Mouse (Mus musculus) ES-Bruce4 (cell line): ENCODE measurements around the gene Sema3g. TPM values are rescaled to one million over a fixed set of nuclear protein-coding genes. Genes with fewer than 3 reads are reported as not detected.

Experiments used
- H3K27ac ChIP-seq: 2 replicates; pipeline ENCODE4 v1.5.1; 2012; ENCODE audit warnings: low read length, inconsistent platforms; ENCODE audit not compliant: insufficient read depth
- H3K27me3 ChIP-seq: 2 replicates; pipeline ENCODE4 v1.6.1; 2012; ENCODE audit warnings: mild to moderate bottlenecking, low read length, inconsistent platforms; ENCODE audit not compliant: control insufficient read depth, poor library complexity, insufficient read depth, severe bottlenecking
- H3K36me3 ChIP-seq: 2 replicates; pipeline ENCODE4 v1.6.1; 2012; ENCODE audit warnings: inconsistent platforms, mild to moderate bottlenecking, low read length, moderate library complexity; ENCODE audit not compliant: control insufficient read depth, poor library complexity, insufficient read depth, severe bottlenecking
- H3K4me1 ChIP-seq: one replicate; pipeline ENCODE4 v1.8.1; 2011; ENCODE audit warnings: low read length; ENCODE audit not compliant: control insufficient read depth, insufficient read depth
- H3K4me3 ChIP-seq: 2 replicates; pipeline ENCODE4 v1.5.1; 2011; ENCODE audit warnings: low read depth, mild to moderate bottlenecking, low read length
- H3K9ac ChIP-seq: 2 replicates; pipeline ENCODE4 v1.6.1; 2012; ENCODE audit warnings: low read depth, mild to moderate bottlenecking, inconsistent platforms; ENCODE audit not compliant: poor library complexity, severe bottlenecking
- H3K9me3 ChIP-seq: replicated peaks from 2 replicates; pipeline ENCODE4 v1.6.1; 2012; ENCODE audit warnings: mild to moderate bottlenecking, low read length, inconsistent platforms; ENCODE audit not compliant: control insufficient read depth, poor library complexity, insufficient read depth, severe bottlenecking
- CTCF ChIP-seq: IDR thresholded peaks from one replicate; pipeline ENCODE4 v1.8.1; 2011; ENCODE audit warnings: low read depth, low read length
- EP300 ChIP-seq: IDR thresholded peaks from 2 replicates; pipeline ENCODE4 v1.6.1; 2011; ENCODE audit warnings: low read depth, low read length; ENCODE audit not compliant: insufficient read depth
- POLR2A ChIP-seq: IDR thresholded peaks from one replicate; pipeline ENCODE4 v1.8.1; 2011; ENCODE audit warnings: low read length; ENCODE audit not compliant: insufficient read depth
- polyA plus RNA-seq: library from polyadenylated mRNA; stranded (reverse); fragments of >200 nt; gene quantifications from 2 replicates; pipeline ENCODE4 v1.2.4, GENCODE M21; 2011; ENCODE audit warnings: low read depth; ENCODE audit not compliant: missing spikeins, insufficient read depth, insufficient read length

The Sema3g gene
- polyA plus RNA-seq, 1 experiment, result not detected

DNA sequence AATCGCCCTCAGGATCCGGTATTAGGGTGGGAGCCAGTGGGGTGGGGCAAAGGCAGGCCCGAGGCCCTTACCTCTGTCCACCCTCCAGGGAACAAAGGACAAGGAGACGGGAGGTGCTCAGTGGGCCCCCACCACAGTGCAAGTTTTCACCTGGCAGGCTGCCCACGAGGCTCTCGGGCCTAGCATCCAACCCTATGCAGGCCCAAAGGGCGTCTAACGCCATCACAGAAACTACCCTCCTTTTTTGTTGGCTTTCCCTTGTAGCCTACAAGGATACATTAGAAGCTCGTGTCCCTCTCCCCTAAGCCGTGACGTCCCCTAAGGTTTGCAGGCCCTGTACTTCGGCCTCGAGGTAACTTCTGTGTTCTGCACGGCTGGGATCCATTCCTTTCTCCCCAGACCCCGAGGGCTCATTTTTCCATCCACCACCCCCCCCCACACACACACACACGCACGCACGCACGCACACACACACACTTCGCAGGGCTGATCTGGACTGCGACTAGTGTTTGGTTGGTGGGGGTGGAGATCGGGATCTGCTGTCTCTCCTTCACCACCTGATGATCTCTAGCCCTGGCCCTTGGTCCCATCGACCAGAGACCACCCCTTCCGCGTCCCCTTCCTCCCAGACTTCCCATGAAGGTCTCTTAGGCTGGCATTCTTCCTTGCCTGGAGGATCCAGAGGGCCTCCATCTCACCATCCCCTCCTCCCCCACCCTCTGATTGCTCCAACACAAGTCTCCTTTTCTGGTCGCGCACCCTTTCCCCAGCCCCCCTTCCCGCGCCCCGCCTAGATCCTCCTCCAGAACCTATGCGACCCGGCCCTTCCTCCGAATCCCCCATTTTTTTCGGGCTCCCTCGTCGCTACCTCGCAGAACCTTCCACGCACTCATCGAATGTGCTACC lies 11.8 kb upstream of the Sema3g start:
- Histone ChIP-seq H3K9me3 (no peaks in the 10 kb centered on the region), H3K27ac (0 out of 2 replicates have a peak overlapping the region, but pooled peaks have one; percentile 3), H3K4me3 (peak overlapping the region; percentile 98), H3K9ac (peak overlapping the region; percentile 96), H3K36me3 (peaks cover 28% of the 10 kb centered on the region), H3K4me1 (peaks cover 3% of the 10 kb centered on the region), H3K27me3 (no peaks in the 10 kb centered on the region)
- no peak for TF ChIP-seq POLR2A
- TF ChIP-seq CTCF, result no peak
- TF ChIP-seq EP300, result no peak

DNA sequence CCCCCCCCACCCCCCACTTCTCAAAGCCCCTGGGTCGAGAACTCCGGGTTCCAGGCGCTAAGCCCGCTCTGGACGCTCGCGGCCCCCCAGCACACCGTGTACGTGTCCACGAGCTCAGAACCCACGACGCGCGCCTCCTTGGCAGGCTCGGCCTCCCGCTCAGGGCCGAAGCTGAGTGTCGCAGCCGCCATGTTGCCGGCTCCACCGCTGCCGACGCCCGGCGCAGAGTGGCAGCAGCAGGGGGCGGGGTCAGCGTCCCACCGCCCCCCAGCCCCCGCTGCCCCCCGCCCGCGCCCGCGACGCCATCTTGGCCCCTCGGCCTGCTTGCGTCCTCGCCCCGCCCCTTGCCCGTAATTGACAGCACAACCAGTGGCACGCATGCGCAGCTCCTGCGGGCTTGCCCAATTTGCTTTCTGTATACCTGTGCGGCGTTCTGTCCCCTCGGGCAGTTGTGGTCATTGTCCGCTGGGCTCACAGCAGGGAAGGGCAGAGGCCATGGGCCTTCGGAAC lies 11.1 kb upstream of the Sema3g start:
- peaks cover 23% of the 10 kb centered on the region for H3K36me3 ChIP-seq
- H3K27me3 ChIP-seq, result no peaks in the 10 kb centered on the region
- H3K4me3 ChIP-seq, result peak overlapping the region; percentile 98
- H3K4me1 ChIP-seq, result peaks cover 3% of the 10 kb centered on the region
- peak overlapping the region; percentile 96 for H3K9ac ChIP-seq
- no peak overlapping the region for H3K27ac ChIP-seq
- no peak for TF ChIP-seq EP300
- peak; percentile 9 for TF ChIP-seq POLR2A
- no peaks in the 10 kb centered on the region for H3K9me3 ChIP-seq

DNA sequence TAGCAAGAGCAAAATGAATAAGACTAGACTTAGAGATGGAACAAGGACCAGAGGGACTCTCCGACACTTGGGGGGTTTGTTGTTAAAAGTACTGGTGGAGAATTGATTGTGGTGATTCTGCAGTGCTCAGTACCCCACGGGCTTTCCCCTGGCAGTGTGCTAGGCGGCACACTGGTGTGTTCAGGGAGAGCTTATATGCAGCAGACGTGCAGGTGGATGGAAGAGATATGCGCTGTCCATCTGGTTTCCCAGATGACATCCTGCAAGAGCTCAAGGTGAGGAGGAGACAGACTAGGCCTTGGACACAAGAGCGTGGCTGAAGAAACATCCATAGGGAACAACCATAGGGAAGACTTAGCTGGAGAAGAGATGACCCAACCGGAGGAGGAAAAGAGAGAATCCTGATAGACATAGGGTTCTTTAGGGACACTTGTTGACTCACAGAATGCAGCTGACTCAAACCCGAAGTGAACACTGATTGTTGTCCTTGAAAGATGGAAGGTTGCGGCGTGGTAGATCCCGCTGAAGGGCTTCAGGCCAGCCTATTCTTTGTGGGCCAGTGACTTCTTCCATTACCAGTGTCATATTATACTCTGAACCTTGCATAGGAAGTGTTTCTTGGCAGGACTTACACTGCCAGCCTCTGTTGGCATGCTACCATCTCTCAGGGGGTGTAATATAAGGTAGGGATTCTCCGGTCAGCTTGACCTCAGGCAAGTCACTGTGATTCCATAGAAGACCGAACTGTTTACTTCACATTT lies 10.4 kb upstream of the Sema3g start:
- H3K36me3 ChIP-seq, result peaks cover 15% of the 10 kb centered on the region
- peak overlapping the region; percentile 61 for H3K4me3 ChIP-seq
- no peaks in the 10 kb centered on the region for H3K9me3 ChIP-seq
- peaks cover 3% of the 10 kb centered on the region for H3K4me1 ChIP-seq
- no peaks in the 10 kb centered on the region for H3K27me3 ChIP-seq
- TF ChIP-seq CTCF (no peak), POLR2A (no peak), EP300 (no peak)
- H3K27ac ChIP-seq, result no peak overlapping the region
- H3K9ac ChIP-seq, result no peak overlapping the region; the same call in 1 of the 2 replicates

DNA sequence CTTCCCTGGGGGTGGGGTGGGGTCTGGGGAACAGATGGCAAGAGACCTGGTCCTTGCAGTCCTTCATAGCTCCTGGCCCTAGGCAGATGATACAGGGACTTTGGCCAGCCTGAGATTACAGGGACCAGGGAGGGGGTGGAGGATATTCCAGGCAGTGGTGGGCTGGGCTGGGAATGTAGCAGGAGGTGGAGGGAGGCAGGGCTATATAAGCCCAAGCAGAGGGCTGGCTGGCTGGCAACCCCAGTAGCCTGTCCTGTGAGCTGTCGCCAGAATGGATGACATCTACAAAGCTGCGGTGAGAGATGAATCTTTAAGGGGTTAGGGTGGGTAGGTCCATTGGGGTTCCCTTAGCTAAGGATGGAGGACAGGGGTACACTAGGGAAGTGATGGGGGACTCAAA lies 9.6 kb upstream of the Sema3g start, which contains the start of gene Tnnc1:
Gene Tnnc1 (plus strand): TSS at position 229 of the 400 bp plus-strand sequence.
- TF ChIP-seq EP300 (no peak), POLR2A (no peak), CTCF (no peak)
- H3K9me3 ChIP-seq, result no peaks in the 10 kb centered on the region
- no peaks in the 10 kb centered on the region for H3K27me3 ChIP-seq
- H3K4me3 ChIP-seq, result 0 out of 2 replicates have a peak within 1 kb of the TSS, but pooled peaks have one; percentile 61
- no peak within 1 kb of the TSS for H3K27ac ChIP-seq
- H3K9ac ChIP-seq, result no peak within 1 kb of the TSS
- peaks cover 3% of the 10 kb centered on the region for H3K4me1 ChIP-seq
- H3K36me3 ChIP-seq, result peaks cover 8% of the 10 kb centered on the region

DNA sequence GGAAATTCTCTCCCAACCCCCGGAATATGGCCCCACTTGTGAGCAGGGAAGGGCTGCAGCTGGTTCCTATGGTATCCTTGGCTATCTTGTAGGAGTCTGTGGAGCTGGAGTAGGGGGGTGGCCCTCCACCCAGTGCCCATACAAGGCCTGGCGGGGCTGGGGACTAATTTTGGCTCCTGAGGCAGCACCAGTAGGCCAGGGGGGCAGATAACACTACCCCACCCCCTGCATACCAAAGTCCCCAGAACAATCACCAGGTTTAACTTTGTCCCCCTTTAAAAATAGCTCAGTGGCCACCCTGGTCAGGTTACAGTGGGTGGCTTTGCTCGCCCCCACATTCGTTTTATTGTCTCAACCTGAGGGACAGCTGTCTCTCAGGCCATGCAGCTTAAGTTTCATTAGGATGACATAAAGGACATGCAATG lies 8.5 kb upstream of the Sema3g start:
- TF ChIP-seq CTCF, result no peak
- TF ChIP-seq POLR2A, result no peak
- no peak for TF ChIP-seq EP300
- no peak overlapping the region for H3K27ac ChIP-seq
- H3K36me3 ChIP-seq, result no peaks in the 10 kb centered on the region
- H3K4me3 ChIP-seq, result no peak overlapping the region
- H3K9ac ChIP-seq, result no peak overlapping the region
- H3K27me3 ChIP-seq, result no peaks in the 10 kb centered on the region
- H3K4me1 ChIP-seq, result peaks cover 3% of the 10 kb centered on the region
- H3K9me3 ChIP-seq, result no peaks in the 10 kb centered on the region
